Mouse (Mus musculus) kidney, postnatal 25 days (tissue): ENCODE measurements around the gene 4931429L15Rik.

Source experiments
- DNase-seq, 2 experiments: peaks; one replicate each; pipeline ENCODE4 v3.0.0; 2021; ENCODE audit warnings: mixed read lengths in 2 of 2

Gene 4931429L15Rik

DNA sequence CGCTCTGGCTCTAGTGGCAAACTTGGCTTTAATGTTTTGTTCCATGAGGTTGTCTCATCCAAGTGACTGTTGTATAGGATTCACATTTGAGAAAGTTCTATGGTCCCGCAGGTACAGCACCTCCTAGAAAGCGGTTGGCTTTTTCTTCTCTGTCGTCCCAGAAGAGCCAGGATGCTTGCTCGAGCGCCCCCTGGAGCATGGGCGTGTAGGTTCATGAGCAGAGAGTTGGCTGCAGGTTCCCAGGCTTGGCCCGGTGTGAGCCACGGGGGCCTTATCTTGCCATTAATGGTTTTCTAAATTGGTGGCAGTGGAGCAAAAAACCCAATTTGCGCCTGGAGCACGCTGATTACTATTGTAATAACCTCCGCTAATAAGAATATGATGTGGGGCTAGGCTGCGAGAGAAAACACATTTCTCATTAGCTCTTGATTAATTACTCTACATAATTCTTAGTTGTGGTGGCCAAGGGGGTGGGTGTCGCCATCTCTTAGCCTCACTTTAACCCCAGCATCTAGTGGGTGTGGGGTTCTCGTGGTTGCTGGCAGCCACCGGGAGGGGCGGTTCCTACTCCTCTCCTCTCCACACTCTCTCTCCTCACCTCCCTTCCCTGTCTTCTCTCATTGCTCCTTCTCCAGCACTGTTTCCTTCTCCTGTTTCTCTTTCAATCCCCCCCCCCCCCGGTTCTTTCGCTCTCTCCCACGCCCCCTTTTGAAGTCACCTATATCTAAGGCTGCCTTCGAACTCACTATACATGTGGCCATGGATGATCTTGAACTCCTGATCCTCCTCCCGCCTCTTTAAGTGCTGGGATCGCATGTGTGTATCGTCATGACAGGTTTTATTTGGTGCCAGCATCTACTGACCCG is 8.2 kb upstream of the 4931429L15Rik start:
- peak in 1 of 2 experiments; percentile 23 for DNase-seq

DNA sequence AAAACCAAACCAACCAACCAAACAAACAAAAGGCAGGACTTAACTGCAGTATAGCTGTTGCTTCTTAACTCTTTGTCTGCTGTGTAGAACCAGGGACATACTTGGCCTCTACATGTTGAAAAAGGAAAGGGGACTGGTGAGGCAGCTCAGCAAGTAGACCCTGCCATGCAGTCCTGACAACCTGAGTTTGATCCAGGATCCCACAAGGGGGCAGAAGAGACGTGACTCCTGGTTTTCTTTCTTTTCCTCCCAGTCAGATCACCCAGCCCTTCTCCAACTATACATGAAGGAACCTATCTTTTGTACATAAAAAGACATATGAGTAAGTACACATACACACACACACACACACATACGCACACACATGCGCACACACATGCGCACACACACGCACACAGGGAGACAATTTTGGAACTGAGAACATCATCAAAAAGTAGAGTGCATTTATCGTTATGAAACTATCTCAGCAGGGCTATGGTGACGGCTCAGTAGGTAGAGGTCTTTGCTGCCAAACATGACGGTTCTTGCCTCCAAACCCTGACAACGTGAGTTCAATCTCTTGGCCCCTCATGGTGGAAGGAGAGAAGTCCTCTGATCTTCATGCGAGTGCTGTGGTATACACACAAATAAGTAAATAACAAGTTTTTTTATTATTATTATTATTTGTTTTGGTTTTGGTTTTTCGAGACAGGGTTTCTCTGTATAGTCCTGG is 7.1 kb upstream of the 4931429L15Rik start:
- peak in 1 of 2 experiments; percentile 9 for DNase-seq

DNA sequence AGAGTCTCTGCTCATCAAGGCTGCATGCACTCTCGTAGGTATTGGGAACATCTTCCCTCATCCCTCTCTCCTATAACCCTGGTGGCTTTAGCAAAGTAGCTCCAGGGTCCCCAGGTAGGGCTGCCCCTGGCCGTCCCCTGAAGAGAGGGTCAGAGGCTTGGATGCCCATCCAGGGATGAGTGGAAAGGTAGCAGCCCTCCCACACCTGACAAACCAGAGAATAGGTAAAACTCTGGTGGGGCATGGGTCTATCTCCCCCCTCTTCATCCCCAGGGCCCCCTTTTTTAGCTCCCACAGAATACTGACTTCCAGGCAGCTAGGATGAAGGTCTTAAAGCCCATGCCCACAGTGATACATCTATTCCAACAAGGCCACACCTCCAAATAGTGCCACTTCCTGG is 675 bp upstream of the 4931429L15Rik start:
- peak in 1 of 2 experiments; percentile 12 for DNase-seq

DNA sequence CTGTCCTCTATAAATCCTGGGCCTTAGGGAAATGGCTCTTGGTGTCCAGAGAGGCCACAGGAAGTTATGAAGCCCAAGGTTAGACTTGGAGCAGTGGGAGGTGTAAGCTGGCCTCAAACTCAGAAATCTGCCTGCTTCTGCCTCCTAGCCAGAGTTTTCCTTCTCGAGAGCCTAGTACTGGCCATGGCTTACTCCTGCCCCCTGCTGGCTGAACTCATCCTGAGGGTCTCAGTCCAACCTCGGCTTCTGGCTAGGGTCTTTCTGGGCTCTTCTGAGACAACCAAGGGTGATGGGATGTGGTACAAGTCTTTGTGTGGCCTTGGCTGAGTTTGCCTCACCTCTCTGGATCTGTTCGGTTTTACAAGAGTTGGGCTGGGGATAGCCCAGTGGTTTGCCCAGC is 1.8 kb downstream of the 4931429L15Rik start:
- no peak for DNase-seq

DNA sequence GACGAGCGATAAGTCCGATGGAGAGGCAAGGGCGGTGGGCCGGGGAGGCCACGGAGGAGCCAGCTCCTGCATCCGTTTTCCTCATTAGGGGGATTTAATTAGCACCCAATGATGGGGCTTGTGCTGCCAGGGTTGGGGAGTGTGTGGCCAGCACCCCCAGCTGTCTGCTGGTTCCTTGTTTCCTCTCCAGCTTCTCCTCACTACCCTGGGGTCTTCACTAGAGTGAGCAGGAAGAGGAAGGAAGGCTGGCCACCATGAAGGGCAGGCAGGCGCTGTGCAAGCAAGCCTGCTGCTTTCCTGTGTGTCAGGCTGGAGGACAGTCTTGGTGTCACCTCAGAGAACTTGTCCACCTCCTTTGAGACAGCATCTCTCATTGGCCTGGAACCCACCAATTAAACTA is 2.9 kb downstream of the 4931429L15Rik start:
- no peak for DNase-seq

DNA sequence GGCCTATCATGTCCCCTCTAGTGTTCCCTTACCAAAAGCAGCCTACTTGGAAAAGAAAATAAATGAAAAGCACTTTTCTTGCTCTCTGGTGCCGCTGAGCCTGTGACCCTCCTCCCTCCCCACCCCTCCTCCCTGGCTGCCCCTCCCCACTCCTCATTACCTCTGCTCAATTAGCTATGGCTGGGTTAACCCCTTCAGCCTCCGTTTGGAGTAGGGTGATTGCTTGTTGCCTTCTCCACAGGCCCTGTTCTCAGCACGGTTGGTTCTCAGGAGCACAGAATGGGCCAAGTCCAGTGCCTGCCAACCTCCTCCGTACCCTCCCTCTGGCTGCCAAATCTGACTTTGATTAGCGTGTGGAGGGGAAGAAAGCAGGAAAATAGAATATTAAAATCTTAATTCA is 3.4 kb downstream of the 4931429L15Rik start:
- no peak for DNase-seq

DNA sequence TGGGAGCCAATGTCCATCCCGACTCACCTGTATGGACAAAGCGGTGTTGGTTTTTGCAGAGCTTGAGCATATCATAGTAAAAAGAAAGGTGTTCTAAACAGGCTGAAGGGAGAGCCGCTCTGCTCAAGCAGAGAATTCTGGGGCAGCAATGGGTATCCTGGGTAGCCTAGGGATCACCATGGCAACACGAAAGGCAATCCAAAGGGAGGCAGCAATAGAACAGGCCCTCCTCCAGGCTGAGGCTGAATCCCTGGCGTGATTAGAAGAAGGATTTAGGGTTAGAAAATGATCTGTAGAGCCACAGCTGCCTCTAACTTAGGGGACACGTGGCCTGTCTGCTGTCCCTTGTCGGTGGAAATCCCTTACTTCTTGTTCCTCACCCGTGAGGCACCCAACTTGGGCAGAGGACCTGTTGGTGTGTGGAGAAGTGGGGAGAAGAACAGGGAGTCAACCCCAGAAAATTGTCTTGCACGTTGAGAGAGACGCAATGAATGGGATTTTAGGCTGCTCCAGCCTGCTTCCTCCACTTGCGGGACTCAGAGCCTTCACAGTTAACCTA is 3.9 kb downstream of the 4931429L15Rik start:
- DNase-seq, result no peak

DNA sequence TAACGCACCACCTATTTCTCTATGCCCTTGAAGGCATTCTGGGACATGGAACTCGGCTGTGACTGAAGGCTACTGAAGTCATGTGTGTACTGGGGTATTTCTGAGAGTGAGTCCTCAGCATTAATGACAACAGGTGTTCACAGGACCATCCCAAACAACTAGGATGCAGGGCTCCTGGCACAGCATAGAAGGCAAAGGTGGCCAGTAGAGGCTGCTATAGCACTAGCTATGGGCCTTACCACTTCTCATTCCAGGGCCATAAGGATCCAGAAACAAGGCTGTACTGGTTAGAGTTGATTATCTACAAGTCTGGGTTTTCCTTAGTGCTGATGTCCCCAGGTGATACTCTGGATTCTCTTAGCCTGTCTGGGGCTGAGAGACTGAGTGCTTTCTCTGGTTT is 4.9 kb downstream of the 4931429L15Rik start:
- no peak for DNase-seq

DNA sequence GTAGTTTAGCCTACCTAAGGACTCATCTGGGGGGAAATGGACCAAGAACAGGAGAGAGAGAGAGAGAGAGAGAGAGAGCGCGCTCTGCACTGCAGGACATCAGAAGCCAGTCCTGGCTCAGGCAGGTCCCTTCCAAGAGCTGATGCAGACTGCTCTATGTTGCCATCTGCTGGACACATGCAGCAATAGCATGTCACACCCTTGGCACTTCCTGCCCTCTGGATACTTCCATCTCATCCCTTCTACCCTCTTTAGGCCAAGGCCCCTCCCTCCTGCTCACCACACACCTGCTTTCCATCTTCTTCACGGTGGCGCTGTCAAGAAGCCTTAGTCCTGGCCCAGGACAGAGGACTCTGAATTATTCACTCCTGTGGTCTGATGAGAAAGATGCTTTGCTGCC is 5.3 kb downstream of the 4931429L15Rik start:
- peak; percentile 69 to 71 for DNase-seq

DNA sequence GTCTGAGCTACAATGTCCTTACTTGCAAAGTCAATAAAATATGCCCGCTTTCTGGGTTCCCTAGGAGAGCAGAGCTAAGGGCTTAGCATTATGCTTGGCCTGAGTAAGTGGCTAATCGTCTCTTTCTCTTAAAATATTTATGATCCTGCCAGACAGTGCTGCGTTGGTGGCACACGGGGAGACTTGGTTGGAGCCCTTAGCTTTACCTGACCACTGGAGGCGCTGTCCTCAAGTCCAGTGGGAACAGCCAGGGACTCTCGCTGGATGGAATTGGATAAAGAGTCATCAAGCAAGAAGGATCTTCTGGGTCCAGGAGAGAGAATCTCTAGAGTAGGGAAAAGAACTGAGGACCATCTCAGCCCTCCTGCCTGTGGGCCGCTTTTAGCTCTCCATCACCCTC is 10.7 kb downstream of the 4931429L15Rik start:
- peak in 1 of 2 experiments; percentile 51 for DNase-seq

DNA sequence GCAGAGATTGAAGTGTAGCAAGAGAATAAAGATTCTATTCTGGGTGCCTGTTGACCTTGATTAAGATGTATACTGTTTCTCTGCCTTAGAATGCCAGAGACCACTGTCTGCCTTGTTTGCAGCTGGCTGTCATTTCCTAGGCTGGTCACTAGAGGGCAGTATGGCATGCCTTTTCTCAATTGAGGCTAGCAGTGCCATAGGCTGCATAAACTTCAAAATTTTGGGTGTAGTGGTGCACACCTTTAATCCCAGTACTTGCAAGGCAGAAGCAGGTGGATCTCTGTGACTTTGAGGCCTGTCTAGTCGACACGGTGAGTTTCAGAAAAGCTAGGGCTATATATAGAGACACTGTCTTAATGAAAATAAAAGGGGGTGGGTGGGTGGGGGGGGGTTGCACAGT is 17.6 kb downstream of the 4931429L15Rik start:
- peak in 1 of 2 experiments; percentile 47 for DNase-seq

DNA sequence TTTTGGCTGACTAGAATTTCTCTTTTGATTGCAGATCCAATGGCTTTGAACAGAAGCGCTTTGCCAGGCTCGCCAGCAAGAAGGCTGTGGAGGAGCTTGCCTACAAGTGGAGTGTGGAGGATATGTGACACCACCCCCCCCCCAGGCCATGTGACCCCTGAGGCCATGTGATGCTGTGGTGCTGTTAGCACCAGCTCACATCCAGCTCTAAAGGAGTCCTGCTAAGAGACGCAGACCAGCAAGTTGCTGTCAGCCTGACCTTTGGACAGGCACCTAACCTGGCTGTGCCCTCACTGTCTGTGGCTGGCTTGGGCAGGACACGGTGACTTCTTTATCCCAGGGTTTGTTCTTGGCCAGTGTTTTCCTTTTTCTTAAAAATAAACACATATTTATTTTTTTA is 21.4 kb downstream of the 4931429L15Rik start:
- peak; percentile 10 to 70 for DNase-seq

DNA sequence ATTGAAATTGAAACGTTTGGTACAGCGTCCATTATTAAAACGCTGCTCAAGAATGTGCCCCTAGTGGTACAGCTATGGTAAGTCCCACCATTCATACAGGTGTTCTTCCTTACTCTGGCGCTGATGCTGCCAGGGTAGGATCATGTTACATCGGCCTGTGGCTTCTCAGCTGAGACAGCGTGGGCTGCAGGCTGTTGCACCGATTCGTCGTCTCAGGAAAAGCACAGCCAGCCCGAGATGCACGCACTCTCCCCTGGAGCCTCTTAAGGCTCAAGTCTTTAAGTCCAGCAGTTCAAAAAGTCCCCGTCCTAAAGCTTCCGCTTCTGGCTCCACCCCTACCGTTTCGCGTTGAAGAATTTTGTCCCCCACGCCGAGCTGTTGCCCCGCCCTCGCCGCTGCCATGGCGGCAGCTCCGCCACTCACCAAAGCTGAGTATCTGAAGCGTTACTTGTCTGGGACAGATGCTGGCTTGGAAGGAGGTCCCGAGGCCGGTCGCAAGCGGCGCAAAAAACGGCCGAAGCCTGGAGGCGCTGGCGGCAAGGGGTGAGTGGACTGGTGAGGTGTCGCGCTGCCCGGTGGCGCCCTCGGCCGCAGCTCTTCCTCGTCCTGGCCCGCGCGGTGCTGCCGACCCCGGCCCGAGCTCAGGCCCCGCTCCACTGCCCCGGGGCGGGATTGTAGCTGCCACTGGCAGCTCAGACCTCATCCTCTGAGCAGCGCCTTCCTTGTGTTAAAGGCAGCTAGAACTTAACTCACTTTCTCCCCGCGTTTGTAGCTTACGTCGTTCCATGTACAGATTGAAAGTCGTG is 37.0 kb downstream of the 4931429L15Rik start, which contains the start of gene Bud13:
TSS of gene Bud13 (plus strand) at position 378 of the 806 bp plus-strand sequence.
- DNase-seq, result peak; percentile 93

DNA sequence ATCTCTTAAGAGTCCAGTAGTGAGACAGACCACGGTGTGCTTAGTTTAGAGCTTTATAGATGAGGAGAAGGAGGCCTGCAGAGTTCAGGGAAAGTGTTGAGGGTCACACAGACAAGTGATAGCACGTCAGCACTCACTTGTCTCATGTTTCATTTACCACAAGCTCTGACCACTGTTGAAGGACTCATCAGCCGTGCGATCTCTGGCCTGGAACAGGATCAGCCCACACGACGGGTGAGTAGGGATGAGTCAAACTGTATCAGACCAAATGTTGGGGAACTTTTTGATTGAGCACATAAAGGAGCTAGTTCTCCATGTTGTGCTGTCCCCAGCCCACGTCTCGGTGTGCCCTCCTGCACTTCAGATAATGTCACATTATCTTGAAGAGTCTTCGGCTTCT is 45.3 kb downstream of the 4931429L15Rik start:
- no peak for DNase-seq

DNA sequence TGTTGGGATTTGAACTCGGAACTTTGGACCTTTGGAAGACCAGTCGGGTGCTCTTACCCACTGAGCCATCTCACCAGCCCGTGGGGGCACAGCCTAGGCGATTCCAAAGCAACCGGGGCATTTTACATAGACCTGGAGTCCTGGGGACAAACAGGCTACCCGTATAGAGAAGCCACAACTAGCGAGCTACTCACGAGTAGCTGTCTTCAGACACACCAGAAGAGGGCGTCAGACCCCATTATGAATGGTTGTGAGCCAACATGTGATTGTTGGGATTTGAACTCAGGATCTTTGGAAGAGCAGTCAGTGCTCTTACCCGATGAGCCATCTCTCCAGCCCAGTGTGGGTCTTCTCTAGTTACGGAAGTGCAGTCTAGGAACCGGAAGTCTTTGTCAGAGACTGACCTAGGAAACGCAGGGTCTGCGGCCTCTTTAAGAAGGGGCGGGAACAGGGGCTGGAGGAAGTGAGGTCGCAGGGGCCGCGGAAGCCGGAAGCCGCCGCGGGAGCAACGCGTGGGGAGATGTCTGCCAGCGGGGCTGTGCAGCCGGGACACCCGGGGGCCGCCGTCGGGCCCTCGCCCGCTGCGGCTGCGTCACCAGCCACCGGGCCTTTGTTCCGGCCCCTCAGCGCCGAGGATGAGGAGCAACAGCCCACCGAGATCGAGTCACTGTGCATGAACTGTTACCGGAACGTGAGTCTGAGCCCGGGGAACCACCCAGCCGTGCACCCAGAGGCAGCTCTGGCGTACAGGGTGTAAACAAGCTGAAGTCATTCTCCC is 46.9 kb downstream of the 4931429L15Rik start, which contains the start of gene Zpr1:
TSS of gene Zpr1 (plus strand) at position 388 of the 778 bp plus-strand sequence.
- peak; percentile 89 to 95 for DNase-seq

DNA sequence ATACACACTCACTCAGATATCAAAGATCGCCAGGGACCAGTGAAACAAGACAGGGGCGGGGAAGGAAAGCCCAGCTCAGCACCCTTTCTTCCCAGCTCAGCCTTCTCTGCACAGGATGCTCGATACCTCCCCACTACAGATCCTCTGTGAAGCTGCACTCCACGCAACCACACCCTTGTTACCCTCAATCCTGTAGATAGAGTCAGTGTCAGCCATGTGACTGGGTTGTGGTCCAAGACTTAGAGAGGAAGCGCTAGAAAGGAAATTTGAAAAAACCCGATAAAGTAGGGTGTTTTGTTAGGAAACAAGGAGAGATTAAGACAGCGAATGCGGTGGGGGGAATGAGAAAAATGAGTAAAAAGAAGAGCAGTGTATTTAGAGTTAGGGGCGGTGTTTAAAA is 47.7 kb downstream of the 4931429L15Rik start:
- no peak for DNase-seq

DNA sequence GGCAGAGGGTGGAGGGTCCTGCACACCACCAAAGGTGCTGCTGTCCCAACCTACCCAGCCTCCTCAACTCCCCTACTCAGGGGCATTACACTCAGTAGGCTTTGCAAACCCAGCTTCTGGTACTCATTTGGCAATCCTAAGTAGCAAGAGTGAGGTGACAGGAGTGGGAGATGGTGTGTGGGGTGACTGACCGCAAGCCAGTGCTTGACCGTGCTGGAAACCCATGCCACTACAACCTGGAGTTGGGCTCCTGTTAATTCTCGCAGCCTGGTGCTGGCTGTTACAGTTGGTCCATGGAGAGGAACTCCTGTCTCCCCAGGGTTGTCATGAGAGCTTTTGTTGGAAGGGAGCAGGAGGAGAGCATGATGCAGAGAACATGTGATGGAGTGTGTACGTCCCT is 49.0 kb downstream of the 4931429L15Rik start:
- no peak for DNase-seq

DNA sequence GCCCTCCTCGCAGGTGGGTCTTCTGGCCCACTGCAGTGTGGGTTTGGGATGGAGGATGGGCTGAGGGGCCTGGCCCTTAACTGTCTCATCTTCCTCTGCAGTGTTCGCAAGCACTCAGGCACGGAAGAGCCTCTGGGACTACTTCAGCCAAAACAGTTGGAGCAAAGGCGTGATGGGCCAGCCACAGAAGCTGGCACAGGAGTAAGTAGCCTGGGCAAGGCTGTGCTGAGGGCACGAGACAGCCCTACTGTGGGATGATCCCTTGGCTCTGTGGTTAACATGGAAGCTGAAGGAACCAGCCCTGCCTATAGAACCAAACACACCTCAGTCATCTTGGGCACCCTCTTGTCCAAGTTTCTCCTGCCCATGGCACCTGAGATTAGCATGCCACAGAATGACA is 50.7 kb downstream of the 4931429L15Rik start:
- DNase-seq, result no peak

DNA sequence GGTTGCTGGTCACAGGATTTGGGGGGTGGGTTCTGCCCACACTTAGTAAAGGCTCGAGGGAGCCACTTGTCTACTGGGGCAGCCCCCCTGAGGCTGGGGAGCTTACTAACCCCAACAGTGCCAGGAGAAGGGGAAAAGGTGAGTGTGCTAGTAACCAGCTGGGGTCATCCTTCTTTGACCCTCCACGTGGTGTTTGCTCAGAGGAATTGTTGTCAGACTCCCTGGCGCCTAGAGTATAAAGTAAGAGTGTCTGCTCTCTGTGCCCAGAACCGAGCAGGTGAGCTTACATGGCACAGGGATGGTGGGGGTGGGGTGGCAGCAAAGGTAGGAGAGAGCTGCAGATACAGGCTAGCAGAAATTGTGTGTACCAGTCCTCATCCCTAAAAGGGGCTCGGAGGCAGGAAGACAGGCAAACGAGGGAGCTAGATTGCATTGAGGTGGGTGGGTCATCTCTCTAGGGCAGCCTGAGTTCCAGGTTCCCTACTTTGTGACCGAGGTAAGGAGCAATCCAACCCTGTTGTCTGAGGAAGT is 51.4 kb downstream of the 4931429L15Rik start, which contains the start of gene Apoa5:
TSS of gene Apoa5 (plus strand) at position 291 of the 531 bp plus-strand sequence.
- no peak for DNase-seq

DNA sequence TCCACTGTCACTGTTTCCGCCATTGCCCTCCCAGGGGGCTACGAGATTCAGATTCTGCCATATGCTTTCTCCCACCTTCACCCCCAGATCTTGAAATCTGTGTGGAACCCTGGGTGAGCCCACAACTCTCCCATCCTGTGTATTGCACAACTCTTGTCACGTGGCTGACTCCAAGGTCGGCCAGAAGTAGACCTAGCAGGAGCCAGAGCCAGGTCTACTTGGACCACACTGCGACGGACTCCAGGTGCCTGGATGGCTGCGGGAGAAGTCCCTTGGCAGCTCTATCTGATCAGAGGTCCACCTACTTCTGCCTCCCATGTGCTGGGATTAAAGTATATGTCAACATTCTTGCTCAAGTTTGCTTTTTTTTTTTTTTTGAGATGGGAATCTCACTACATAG is 58.7 kb downstream of the 4931429L15Rik start:
- no peak for DNase-seq

DNA sequence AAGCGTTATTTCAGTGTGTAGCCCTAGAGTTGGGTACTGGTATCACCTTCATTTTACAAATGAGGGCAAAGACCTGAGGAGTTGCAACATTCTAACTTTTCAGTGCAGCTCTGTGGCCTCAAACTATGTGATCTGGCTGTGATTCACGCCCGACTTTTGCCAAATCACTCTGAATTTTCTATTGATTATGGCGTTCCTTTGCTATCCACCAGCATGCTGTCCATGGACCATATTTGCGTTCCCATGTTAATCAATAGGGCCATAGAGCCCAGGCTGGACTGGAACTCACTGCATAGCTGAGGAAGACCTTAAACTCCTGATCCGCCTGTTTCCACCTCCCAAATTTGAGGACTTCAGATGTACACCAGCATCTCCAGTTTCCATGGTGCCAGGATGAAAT is 60.7 kb downstream of the 4931429L15Rik start:
- DNase-seq, result no peak
